Mouse (Mus musculus): ENCODE data around the gene Fam171b.

Gene Fam171b

GRCm38 (mm10) chr2:83883850-83884420 is 71.5 kb downstream of the Fam171b start:
- in situ Hi-C loops (cut with MboI, MseI) = no loop called here

GRCm38 (mm10) chr2:83893701-83894100 is 81.3 kb downstream of the Fam171b start:
- in situ Hi-C loops (cut with MboI, MseI) = no loop called here

GRCm38 (mm10) chr2:83901896-83902540 is 89.6 kb downstream of the Fam171b start:
- in situ Hi-C loops (cut with MboI, MseI) = no loop called here

- in situ Hi-C loops (cut with MboI, MseI) = no loop called here
Observed at GRCm38 (mm10) chr2:83929478-83930088, 117.1 kb downstream of the Fam171b start.
